Mouse (Mus musculus): ENCODE data around the gene Gga1.

GRCm38 (mm10) chr15:78840751-78841150 lies 36.2 kb upstream of the Gga1 start:
- no peak for TF ChIP-seq CTCF (conservative IDR thresholded peaks at IDR 0.05; ENCODE audit: insufficient read depth, insufficient read length, low read depth, low read length)
- no peak for TF ChIP-seq POLR2A (IDR thresholded peaks at IDR 0.05; ENCODE audit: low read depth, low read length)

All from kidney, adult 2 months (tissue).